ENCODE assay signal across 24 mouse cellular contexts in genomic region chr8:116025321-116025720, GRCm38 (mm10).
DNase-seq lines count a peak whose midpoint lies in the region; ATAC-seq and TF ChIP-seq lines count a peak whose summit lies in the region.
"Had no signal": no experiment of that assay in that cellular context is flagged by ENCODE, and none has a peak within 500 bp of the region (broad histone marks: within the 10 kb centered on the region; RNA-seq: fewer than 3 reads in every experiment).

No protein-coding gene starts in this region.

- H3K36me3 ChIP-seq in hindbrain, embryonic 13.5 days = no peaks in the 10 kb centered on the region
- H3K36me3 ChIP-seq: embryonic facial prominence, embryonic 12.5 days; embryonic facial prominence, embryonic 15.5 days; forebrain, embryonic 12.5 days; forebrain, embryonic 15.5 days; G1E; heart, embryonic 10.5 days; heart, embryonic 13.5 days; hindbrain, embryonic 12.5 days had no signal

- H3K4me3 ChIP-seq in hindbrain, embryonic 13.5 days = no peak overlapping the region
- H3K4me3 ChIP-seq: embryonic facial prominence, embryonic 12.5 days; embryonic facial prominence, embryonic 15.5 days; erythroblast, embryonic 14.5 days; forebrain, embryonic 12.5 days; forebrain, embryonic 15.5 days; heart, adult 2 months; heart, embryonic 10.5 days; heart, embryonic 13.5 days; hindbrain, embryonic 12.5 days had no signal

- TF ChIP-seq POLR2A in brain, embryonic 14.5 days (IDR thresholded peaks at IDR 0.05; ENCODE audit: borderline replicate concordance, extremely low read depth, insufficient read depth, insufficient read length, poor library complexity, severe bottlenecking) = no peak

- peak; percentile 87 for DNase-seq in heart, adult 11 months
- no peak for DNase-seq in heart, postnatal 10 days
- DNase-seq in layer of hippocampus, adult 9-10 months (ENCODE audit: low spot score) = peak; percentile 2
- DNase-seq in layer of hippocampus, adult 8-10 months (ENCODE audit: low spot score in 2 of 2) = no peak
- peak; percentile 14 for DNase-seq in 3T3-L1 (ENCODE audit: low read depth, low spot score)
- peak; percentile 17 for DNase-seq in brain, embryonic 14.5 days (ENCODE audit: low read depth)
- no peak for DNase-seq in cerebellum, adult 9-10 months
- DNase-seq: B cell, adult 2 months; cerebellum, adult 18-20 months; cerebellum, adult 9-11 months; cerebellum, postnatal 25 days; gastrocnemius, postnatal 25 days; heart, adult 2 months had no signal

- H3K27me3 ChIP-seq in hindbrain, embryonic 13.5 days = 0 out of 2 replicates have a peak, but pooled peaks cover 3% of the 10 kb centered on the region
- H3K27me3 ChIP-seq: embryonic facial prominence, embryonic 12.5 days; embryonic facial prominence, embryonic 15.5 days; forebrain, embryonic 12.5 days; forebrain, embryonic 15.5 days; hindbrain, embryonic 12.5 days had no signal

- TF ChIP-seq CTCF in brain, embryonic 14.5 days (IDR thresholded peaks at IDR 0.05; ENCODE audit: borderline replicate concordance, extremely low read depth, insufficient read depth, insufficient read length) = no peak

- intact Hi-C loops in heart, postnatal 10 days (cut with DNase I) = no loop called here

- no peak overlapping the region for H3K27ac ChIP-seq in hindbrain, embryonic 13.5 days
- H3K27ac ChIP-seq: embryonic facial prominence, embryonic 12.5 days; embryonic facial prominence, embryonic 15.5 days; forebrain, embryonic 12.5 days; forebrain, embryonic 15.5 days; heart, adult 2 months; heart, embryonic 10.5 days; heart, embryonic 13.5 days; hindbrain, embryonic 12.5 days had no signal

- no peaks in the 10 kb centered on the region for H3K9me3 ChIP-seq in hindbrain, embryonic 13.5 days
- H3K9me3 ChIP-seq: embryonic facial prominence, embryonic 12.5 days; embryonic facial prominence, embryonic 15.5 days; forebrain, embryonic 12.5 days; forebrain, embryonic 15.5 days; heart, embryonic 10.5 days; heart, embryonic 13.5 days; hindbrain, embryonic 12.5 days had no signal

- H3K9ac ChIP-seq in hindbrain, embryonic 13.5 days = no peak overlapping the region
- H3K9ac ChIP-seq: embryonic facial prominence, embryonic 12.5 days; embryonic facial prominence, embryonic 15.5 days; forebrain, embryonic 12.5 days; forebrain, embryonic 15.5 days; heart, embryonic 13.5 days; hindbrain, embryonic 12.5 days had no signal

- H3K4me2 ChIP-seq in hindbrain, embryonic 13.5 days = no peak overlapping the region
- H3K4me2 ChIP-seq: embryonic facial prominence, embryonic 12.5 days; embryonic facial prominence, embryonic 15.5 days; forebrain, embryonic 12.5 days; forebrain, embryonic 15.5 days; heart, embryonic 13.5 days; hindbrain, embryonic 12.5 days had no signal

- H3K4me1 ChIP-seq in hindbrain, embryonic 13.5 days (replicated peaks) = no peaks in the 10 kb centered on the region
- H3K4me1 ChIP-seq: embryonic facial prominence, embryonic 12.5 days; embryonic facial prominence, embryonic 15.5 days; forebrain, embryonic 12.5 days; forebrain, embryonic 15.5 days; heart, embryonic 10.5 days; heart, embryonic 13.5 days; hindbrain, embryonic 12.5 days had no signal

- 75% methylated on average over 2 of the region's 2 CpGs for WGBS in hindbrain, embryonic 13.5 days

- ATAC-seq in hindbrain, embryonic 13.5 days (ENCODE audit: low FRiP score) = no peak
- ATAC-seq: forebrain, embryonic 15.5 days; hindbrain, embryonic 16.5 days had no signal

Comparison
In these comparisons a context has a peak if more than half of its experiments do, and no peak if none do; other contexts are left out.
1. DNase-seq: peak in heart, adult 11 months (single experiment), layer of hippocampus, adult 9-10 months (single experiment), 3T3-L1 (single experiment) and brain, embryonic 14.5 days (single experiment); none in heart, postnatal 10 days (0 of 2), layer of hippocampus, adult 8-10 months (0 of 2) and cerebellum, adult 9-10 months (single experiment).